Mouse (Mus musculus): ENCODE results near the gene Slc25a23.

The Slc25a23 gene

GRCm38 (mm10) chr17:57070699-57071098 is 11.0 kb upstream of the Slc25a23 start:
- peak; percentile 83 for DNase-seq (ENCODE audit: low spot score)

- no peak for DNase-seq (ENCODE audit: low spot score)
Measured at GRCm38 (mm10) chr17:57070272-57070671, 10.6 kb upstream of the Slc25a23 start.

- no peak for DNase-seq (ENCODE audit: low spot score)
Measured at GRCm38 (mm10) chr17:57066908-57067307, 7.2 kb upstream of the Slc25a23 start.

- no peak for DNase-seq (ENCODE audit: low spot score)
Measured at GRCm38 (mm10) chr17:57063031-57063430, 3.4 kb upstream of the Slc25a23 start.

- DNase-seq (ENCODE audit: low spot score): no peak
Measured at GRCm38 (mm10) chr17:57062548-57062947, 2.9 kb upstream of the Slc25a23 start.

GRCm38 (mm10) chr17:57062011-57062521 is 2.4 kb upstream of the Slc25a23 start:
- no peak for DNase-seq (ENCODE audit: low spot score)

- peak; percentile 16 for DNase-seq (ENCODE audit: low spot score)
Measured at GRCm38 (mm10) chr17:57061069-57061468, 1.4 kb upstream of the Slc25a23 start.

GRCm38 (mm10) chr17:57060231-57060801 is 653 bp upstream of the Slc25a23 start:
- DNase-seq (ENCODE audit: low spot score): peak; percentile 97

GRCm38 (mm10) chr17:57058891-57059485 is 675 bp downstream of the Slc25a23 start, which contains the start of gene Crb3:
Gene Crb3, plus strand, starts transcription at chr17:57059105.
- peak; percentile 15 for DNase-seq (ENCODE audit: low spot score)

GRCm38 (mm10) chr17:57056246-57056645 is 3.4 kb downstream of the Slc25a23 start:
- DNase-seq (ENCODE audit: low spot score): no peak

- peak; percentile 18 for DNase-seq (ENCODE audit: low spot score)
Measured at GRCm38 (mm10) chr17:57051679-57052078, 8.0 kb downstream of the Slc25a23 start.

GRCm38 (mm10) chr17:57048816-57049215 is 10.8 kb downstream of the Slc25a23 start:
- DNase-seq (ENCODE audit: low spot score): no peak

- DNase-seq (ENCODE audit: low spot score): peak; percentile 41
Measured at GRCm38 (mm10) chr17:57047406-57047805, 12.3 kb downstream of the Slc25a23 start.

- no peak for DNase-seq (ENCODE audit: low spot score)
Measured at GRCm38 (mm10) chr17:57041554-57041953, 18.1 kb downstream of the Slc25a23 start, which contains the start of gene Slc25a41. Gene Slc25a41, minus strand, starts transcription at chr17:57041654.

- DNase-seq (ENCODE audit: low spot score): no peak
Measured at GRCm38 (mm10) chr17:57038978-57039377, 20.7 kb downstream of the Slc25a23 start.

GRCm38 (mm10) chr17:57032854-57033253 is 26.8 kb downstream of the Slc25a23 start:
- peak; percentile 3 for DNase-seq (ENCODE audit: low spot score)

- DNase-seq (ENCODE audit: low spot score): peak; percentile 100
Measured at GRCm38 (mm10) chr17:57031661-57032420, 27.8 kb downstream of the Slc25a23 start.

- DNase-seq (ENCODE audit: low spot score): peak; percentile 66
Measured at GRCm38 (mm10) chr17:57030931-57031660, 28.6 kb downstream of the Slc25a23 start, which contains the start of gene Khsrp. Gene Khsrp, minus strand, starts transcription at chr17:57031522.

GRCm38 (mm10) chr17:57029691-57030090 is 30.0 kb downstream of the Slc25a23 start:
- no peak for DNase-seq (ENCODE audit: low spot score)

GRCm38 (mm10) chr17:57027471-57027870 is 32.2 kb downstream of the Slc25a23 start:
- DNase-seq (ENCODE audit: low spot score): no peak

GRCm38 (mm10) chr17:57020960-57021359 is 38.7 kb downstream of the Slc25a23 start:
- no peak for DNase-seq (ENCODE audit: low spot score)

GRCm38 (mm10) chr17:57019693-57020092 is 40.0 kb downstream of the Slc25a23 start:
- DNase-seq (ENCODE audit: low spot score): no peak

All from embryo, embryonic 10.5 days (tissue).